Mouse (Mus musculus) neural tube, embryonic 10.5 days (tissue): ENCODE data around the gene Surf1.

Experiments
- DNase-seq: peaks from one replicate; pipeline ENCODE4 v3.0.0-alpha.2; 2017; ENCODE audit warnings: low spot score; ENCODE audit errors: extremely low spot score

Surf1 gene

GRCm38 (mm10) chr2:26927745-26928476, 11.6 kb upstream of the Surf1 start:
- no peak for DNase-seq

DNA sequence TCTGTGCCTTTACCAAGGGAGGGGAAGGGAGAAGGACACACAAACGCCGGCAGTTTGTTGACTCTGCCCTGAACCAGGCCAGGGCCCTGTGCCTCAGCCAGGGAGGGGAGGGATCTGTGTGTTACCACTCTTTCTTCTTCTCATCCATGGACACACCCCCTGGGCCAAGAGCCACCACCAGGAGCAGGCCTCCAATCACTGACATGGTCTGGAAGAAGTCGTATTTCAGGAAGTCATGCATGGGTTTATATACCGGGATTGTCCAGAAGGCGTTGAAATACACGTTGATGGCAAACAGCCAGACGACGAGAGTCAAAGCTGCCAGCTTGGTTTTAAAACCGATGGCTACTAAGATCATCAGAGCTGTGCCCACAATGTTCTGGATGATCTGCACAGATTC, 5.5 kb upstream of the Surf1 start:
- no peak for DNase-seq

- no peak for DNase-seq
These were observed 4.0 kb upstream of the Surf1 start for GRCm38 (mm10) chr2:26920190-26920855.

- DNase-seq = no peak
These were observed 3.4 kb upstream of the Surf1 start for GRCm38 (mm10) chr2:26919684-26920083.

GRCm38 (mm10) chr2:26916738-26917137, 408 bp upstream of the Surf1 start:
- DNase-seq = no peak

- DNase-seq = no peak
These were observed 2.0 kb downstream of the Surf1 start for GRCm38 (mm10) chr2:26914148-26914941.

- no peak for DNase-seq
These were observed 2.7 kb downstream of the Surf1 start for GRCm38 (mm10) chr2:26913416-26914147.

GRCm38 (mm10) chr2:26912253-26912770, 4.0 kb downstream of the Surf1 start:
- DNase-seq = no peak

DNA sequence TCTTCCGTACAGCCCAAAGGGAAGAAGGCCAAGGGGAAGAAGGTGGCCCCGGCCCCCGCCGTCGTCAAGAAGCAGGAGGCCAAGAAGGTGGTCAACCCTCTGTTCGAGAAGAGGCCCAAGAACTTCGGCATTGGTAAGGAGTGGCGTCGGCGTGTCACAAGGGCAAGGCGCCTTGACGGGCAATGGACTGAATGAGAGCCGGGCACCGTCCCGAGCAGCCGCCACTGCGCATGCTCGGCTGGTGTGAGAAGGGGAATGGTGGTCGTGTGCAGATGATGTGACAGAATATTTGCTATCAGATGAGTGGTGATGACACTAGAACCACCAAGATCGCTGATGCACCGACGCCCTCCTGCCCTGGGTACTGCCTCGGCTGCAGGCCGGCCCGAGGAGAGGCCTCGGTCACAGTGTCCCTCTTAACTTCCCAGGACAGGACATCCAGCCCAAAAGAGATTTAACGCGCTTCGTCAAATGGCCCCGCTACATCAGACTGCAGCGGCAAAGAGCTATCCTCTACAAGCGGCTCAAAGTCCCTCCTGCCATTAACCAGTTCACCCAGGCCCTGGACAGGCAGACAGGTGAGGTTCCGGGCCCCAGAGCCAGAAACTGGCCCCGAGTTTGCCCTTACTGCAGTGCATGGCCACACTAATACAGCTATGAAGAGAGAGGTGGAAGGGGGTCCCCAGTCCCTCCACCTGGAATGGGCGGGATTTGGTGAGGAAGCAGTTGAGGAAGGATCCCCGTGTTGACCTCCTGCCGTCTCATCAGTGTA, 5.2 kb downstream of the Surf1 start:
- DNase-seq = no peak

- DNase-seq = peak; percentile 99
These were observed 6.0 kb downstream of the Surf1 start, which contains the start of the genes Med22 and Rpl7a for GRCm38 (mm10) chr2:26910124-26910993. Med22 (minus strand) TSS chr2:26910677. Rpl7a (plus strand) TSS chr2:26910764.

DNA sequence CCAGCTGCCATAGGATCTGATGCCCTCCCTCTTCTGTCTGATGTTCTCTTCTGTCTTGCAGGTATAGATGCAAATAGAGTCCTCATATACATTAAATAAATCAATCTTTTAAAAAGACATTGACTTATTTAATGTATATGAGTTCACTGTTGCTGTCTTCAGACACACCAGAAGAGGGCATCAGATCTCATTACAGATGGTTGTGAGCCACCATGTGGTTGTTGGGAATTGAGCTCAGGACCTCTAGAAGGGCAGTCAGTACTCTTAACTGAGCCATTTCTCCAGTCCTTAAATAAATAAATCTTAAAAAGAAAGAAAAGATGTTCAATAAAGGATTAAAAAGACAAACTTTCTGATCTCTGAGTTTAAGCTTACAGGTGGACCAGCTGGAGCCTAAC, 6.9 kb downstream of the Surf1 start:
- DNase-seq = no peak

- DNase-seq = no peak
These were observed 7.5 kb downstream of the Surf1 start for GRCm38 (mm10) chr2:26908710-26909386.

DNA sequence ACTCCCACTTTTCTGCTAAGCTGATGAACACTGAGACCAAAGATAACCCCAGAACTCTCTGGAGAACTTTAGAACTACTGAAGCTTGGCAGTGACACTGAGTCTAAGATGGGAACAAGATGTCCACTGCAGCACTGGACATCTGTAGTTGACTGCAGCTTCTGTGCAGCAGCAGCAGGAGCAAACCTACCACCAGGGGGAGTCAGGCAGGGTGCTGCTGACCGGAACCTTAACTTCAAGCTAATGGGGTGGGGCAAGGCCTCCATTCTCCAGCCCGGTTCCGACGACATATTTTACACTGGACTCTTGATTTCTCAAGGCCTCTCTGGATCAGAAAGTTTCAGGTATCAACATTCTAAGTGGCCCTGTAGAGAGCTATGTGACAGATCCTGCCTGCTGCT, 9.2 kb downstream of the Surf1 start:
- DNase-seq = peak; percentile 39

DNA sequence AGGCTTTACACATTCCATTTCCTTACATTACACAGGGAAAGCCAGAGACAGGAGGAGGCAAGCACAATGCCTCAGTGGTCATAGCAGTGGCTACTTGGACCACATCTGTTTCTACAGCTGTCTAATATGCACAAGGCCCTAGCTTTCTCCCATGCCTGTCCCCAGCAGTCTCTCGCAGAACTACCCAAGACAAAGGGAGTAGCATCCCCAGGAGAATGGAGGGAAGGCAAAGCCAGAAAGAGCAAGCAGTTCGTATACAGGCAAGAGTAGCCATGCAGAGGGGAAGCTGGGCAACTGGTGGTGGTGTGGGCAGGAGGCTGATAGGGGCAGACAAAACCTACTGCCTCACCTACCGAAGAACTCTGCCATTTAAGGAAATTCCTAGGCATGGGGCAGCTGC, 9.9 kb downstream of the Surf1 start:
- DNase-seq = no peak

- DNase-seq = no peak
These were observed 10.4 kb downstream of the Surf1 start for GRCm38 (mm10) chr2:26905936-26906335.

DNA sequence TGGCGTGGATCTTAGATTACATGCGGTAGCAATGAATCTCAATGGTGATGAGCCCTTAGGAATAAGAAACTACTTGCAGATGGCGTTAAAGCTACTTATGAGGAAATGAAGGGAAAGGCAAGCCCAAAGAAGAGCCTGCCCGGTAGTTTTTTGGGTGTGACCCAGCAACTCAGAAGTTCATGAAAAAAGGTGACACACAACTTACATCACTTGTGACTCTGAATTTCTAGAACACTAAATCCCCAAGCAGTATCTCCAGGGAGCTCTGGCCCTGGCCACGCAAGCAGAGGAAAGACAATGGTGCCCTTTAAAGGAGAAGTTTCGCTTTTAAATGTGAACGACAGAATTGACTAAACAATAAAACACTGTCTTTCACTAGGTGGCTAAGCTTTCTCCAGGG, 13.0 kb downstream of the Surf1 start:
- no peak for DNase-seq

- DNase-seq = peak; percentile 98
These were observed 13.7 kb downstream of the Surf1 start, which contains the start of gene Surf6 for GRCm38 (mm10) chr2:26902467-26903220. Surf6 (minus strand) TSS chr2:26902879.

DNA sequence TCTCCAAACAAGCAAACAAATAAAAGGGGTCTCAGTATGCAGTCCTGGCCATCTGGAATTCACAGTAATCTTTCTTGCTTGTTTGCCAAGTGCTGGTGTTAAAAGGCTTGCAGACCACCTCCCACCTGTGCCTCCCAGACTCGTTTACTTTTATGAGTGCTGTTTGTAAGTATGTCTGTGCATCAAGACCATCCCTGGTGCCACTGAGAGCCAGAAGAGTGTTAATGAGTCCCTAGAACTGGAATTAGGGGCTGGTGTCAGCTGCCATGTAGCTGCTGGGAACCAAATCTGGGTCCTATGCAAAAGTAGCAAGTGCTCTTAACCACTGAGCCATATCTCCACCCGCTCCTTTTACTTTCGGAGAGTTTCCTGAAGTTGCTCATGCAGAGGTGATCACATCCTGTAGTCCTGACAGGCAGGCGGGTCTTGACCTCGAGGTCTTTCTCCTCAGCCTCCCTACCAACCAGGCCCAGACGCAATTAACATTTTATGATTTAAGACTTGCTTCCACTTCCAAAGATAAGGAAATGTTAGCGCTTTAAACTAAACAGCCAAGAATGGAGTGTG, 14.4 kb downstream of the Surf1 start:
- DNase-seq = no peak
